Mouse (Mus musculus) intestine, postnatal 0 days (tissue): ENCODE measurements around the gene Psme2b. TPM values are rescaled to one million over a fixed set of nuclear protein-coding genes. Genes with fewer than 3 reads are reported as not detected.
"Not testable (repeated sequence)": the region's sequence is repeated elsewhere in the genome, so short reads cannot be mapped to it uniquely, and the experiment has no call there.

Source experiments
- ATAC-seq: fragments of 200-750 bp; cut with Nextera tagmentation; 2 replicates; pipeline ENCODE4 v1.8.0; 2017; ENCODE audit warnings: mild to moderate bottlenecking, moderate TSS enrichment, moderate library complexity
- H3K27ac ChIP-seq: fragments of 300-500 bp; sonication (generic); 2 replicates; pipeline ENCODE4 v1.5.1; 2014; ENCODE audit warnings: mild to moderate bottlenecking, low read depth, low read length, moderate library complexity
- H3K27me3 ChIP-seq: fragments of 300-500 bp; sonication (generic); replicated peaks from 2 replicates; pipeline ENCODE4 v1.6.1; 2014; ENCODE audit warnings: low read length, mixed read lengths; ENCODE audit not compliant: control insufficient read depth, insufficient read depth
- H3K36me3 ChIP-seq: fragments of 300-500 bp; sonication (generic); 2 replicates; pipeline ENCODE4 v1.6.1; 2014; ENCODE audit warnings: mild to moderate bottlenecking, moderate library complexity; ENCODE audit not compliant: control insufficient read depth, insufficient read depth
- H3K4me1 ChIP-seq: fragments of 300-500 bp; sonication (generic); replicated peaks from 2 replicates; pipeline ENCODE4 v1.6.1; 2014; ENCODE audit warnings: antibody characterized with exemption, low read length, mixed read lengths; ENCODE audit not compliant: control insufficient read depth, insufficient read depth
- H3K4me2 ChIP-seq: fragments of 300-500 bp; sonication (generic); replicated peaks from 2 replicates; pipeline ENCODE4 v1.6.1; 2014; ENCODE audit warnings: low read depth, mild to moderate bottlenecking, moderate library complexity
- H3K4me3 ChIP-seq: fragments of 300-500 bp; sonication (generic); 2 replicates; pipeline ENCODE4 v1.5.1; 2014; ENCODE audit warnings: low read depth, low read length
- H3K9ac ChIP-seq: fragments of 300-500 bp; sonication (generic); 2 replicates; pipeline ENCODE4 v1.6.1; 2014; ENCODE audit warnings: mild to moderate bottlenecking, low read depth, low read length
- H3K9me3 ChIP-seq: fragments of 300-500 bp; sonication (generic); 2 replicates; pipeline ENCODE4 v1.6.1; 2016; ENCODE audit warnings: mixed run types; ENCODE audit not compliant: control insufficient read depth
- WGBS: fragments of 180-500 bp; shearing (Covaris S2); extraction: QIAGEN DNeasy Blood & Tissue Kit; methylation state at CpG from one replicate; pipeline ENCODE4 v1.1.7; 2014; 5-methylcytosine and 5-hydroxymethylcytosine counted together
- polyA plus RNA-seq: library from polyadenylated mRNA; unstranded; fragments of >200 nt; fragmentation: Nextera tagmentation; extraction: Ambion mirVana; gene quantifications from 2 replicates; pipeline ENCODE4 v1.2.1, GENCODE M21; 2015

Gene Psme2b
- polyA plus RNA-seq, result 8.4 and 9.5 TPM in 2 replicates

DNA sequence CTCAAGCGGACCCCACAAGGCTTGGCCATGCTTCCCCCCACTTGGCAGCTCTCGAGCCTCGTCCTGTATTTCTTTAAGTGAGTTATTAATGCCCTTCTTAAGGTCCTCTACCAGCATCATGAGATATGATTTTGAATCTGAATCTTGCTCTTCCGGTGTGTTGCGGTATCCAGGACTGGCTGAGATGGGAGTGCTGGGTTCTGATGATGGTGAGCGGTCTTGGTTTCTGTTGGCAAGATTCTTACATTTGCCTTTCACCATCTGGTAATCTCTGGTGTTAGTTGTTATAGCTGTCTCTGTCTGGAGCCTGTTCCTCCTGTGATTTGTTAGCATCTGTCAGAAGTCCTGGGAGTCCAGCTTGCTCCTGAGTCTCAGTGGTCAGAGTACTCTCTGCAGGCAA lies at the start of gene Psme2b:
TSS of gene Psme2b (minus strand) at position 101 of the 400 bp plus-strand sequence.
- not testable (repeated sequence) for H3K4me1 ChIP-seq, H3K4me3 ChIP-seq, H3K9ac ChIP-seq, H3K36me3 ChIP-seq, H3K27me3 ChIP-seq, H3K9me3 ChIP-seq, ATAC-seq, H3K27ac ChIP-seq, H3K4me2 ChIP-seq
- WGBS, result 89% methylated on average over 6 of the region's 6 CpGs

- H3K4me1 ChIP-seq, H3K27ac ChIP-seq, H3K9ac ChIP-seq, ATAC-seq, H3K27me3 ChIP-seq, H3K9me3 ChIP-seq, H3K36me3 ChIP-seq, H3K4me2 ChIP-seq, H3K4me3 ChIP-seq: not testable (repeated sequence)
- 30% methylated on average over 2 of the region's 2 CpGs for WGBS
Observed at GRCm38 (mm10) chr11:48994018-48994417, 48.0 kb upstream of the Psme2b start, which contains the start of gene Tgtp1. Gene Tgtp1, minus strand, starts transcription at chr11:48994172.

GRCm38 (mm10) chr11:48993296-48993695 lies 47.3 kb upstream of the Psme2b start:
- H3K4me2 ChIP-seq, H3K9ac ChIP-seq, H3K4me3 ChIP-seq, H3K36me3 ChIP-seq, ATAC-seq, H3K4me1 ChIP-seq, H3K27me3 ChIP-seq, H3K9me3 ChIP-seq, H3K27ac ChIP-seq: not testable (repeated sequence)
- 34% methylated on average over 10 of the region's 10 CpGs for WGBS

DNA sequence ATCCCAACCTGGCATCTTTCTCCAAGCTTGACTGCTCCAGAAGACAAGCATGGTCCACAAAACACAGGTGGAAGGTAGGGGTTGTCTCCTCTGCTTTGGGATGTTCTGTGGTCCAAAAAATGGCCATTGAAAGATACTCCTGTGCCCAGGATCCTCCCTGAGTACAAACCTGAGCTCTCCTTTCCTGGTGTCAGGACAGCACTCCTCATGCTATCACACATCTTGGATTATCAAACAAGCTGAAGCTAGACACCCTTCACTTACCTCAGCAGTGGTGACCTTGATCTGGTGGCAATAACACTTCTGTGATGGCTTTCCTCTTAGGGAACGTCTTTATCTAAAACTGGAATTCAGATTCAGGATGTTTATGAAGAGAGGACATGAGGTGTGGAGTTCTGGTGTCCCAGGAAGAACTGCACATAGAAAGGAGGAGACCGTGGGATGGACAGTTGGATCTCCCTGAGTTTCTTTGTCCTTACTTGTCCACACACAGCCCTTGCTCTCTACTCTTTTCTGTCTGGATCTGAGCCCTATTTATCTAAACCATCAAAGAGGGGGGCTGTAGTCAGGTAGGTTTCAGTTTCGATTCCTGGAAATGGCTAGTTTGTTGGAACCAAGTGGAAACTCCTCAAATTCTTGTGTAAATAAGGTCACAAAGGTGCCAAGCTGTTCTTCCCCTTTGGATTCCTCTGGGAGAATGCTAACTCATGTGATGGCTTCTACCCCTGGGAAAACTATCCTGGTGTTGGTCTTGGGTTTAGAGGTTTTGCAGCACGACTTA lies 45.9 kb upstream of the Psme2b start, which contains the start of gene Gm12185:
TSS of gene Gm12185 (minus strand) at position 487 of the 781 bp plus-strand sequence.
- not testable (repeated sequence) for H3K27me3 ChIP-seq, H3K4me3 ChIP-seq, H3K9ac ChIP-seq, H3K36me3 ChIP-seq, H3K27ac ChIP-seq, H3K4me1 ChIP-seq, ATAC-seq, H3K4me2 ChIP-seq, H3K9me3 ChIP-seq
- 45% methylated on average over 4 of the region's 4 CpGs for WGBS

DNA sequence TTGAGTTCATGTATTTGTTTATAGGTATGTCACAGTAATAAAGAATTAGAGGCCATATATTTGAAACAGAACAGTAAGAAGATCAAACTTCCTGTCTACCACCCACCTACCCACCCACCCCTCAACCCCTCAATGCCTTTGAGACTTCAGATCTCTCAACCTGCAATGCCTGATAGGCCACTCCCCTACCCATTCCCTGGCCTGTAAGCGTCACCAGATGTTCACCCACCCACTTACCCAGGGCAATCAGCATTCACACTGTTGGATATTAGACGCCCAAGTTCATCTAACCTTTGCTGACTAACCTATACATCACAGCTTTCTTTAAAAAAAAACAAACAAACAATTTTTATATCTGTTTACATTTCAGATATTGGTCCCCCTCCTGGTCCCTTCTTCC lies 44.0 kb upstream of the Psme2b start:
- not testable (repeated sequence) for ATAC-seq, H3K9ac ChIP-seq, H3K27me3 ChIP-seq, H3K27ac ChIP-seq, H3K4me3 ChIP-seq, H3K4me1 ChIP-seq, H3K36me3 ChIP-seq, H3K4me2 ChIP-seq, H3K9me3 ChIP-seq
- WGBS, result 74% methylated on average over 1 of the region's 2 CpGs

- not testable (repeated sequence) for H3K27ac ChIP-seq, H3K27me3 ChIP-seq, H3K4me3 ChIP-seq, H3K9me3 ChIP-seq, H3K4me1 ChIP-seq, H3K4me2 ChIP-seq, ATAC-seq, H3K36me3 ChIP-seq, H3K9ac ChIP-seq
- WGBS, result 74% methylated on average over 2 of the region's 3 CpGs
Observed at GRCm38 (mm10) chr11:48988219-48988618, 42.2 kb upstream of the Psme2b start.

- WGBS, result no CpG with 5 or more reads among the region's 3 CpGs
- not testable (repeated sequence) for ATAC-seq, H3K4me1 ChIP-seq, H3K27me3 ChIP-seq, H3K9me3 ChIP-seq, H3K9ac ChIP-seq, H3K4me2 ChIP-seq, H3K36me3 ChIP-seq, H3K27ac ChIP-seq, H3K4me3 ChIP-seq
Observed at GRCm38 (mm10) chr11:48982848-48983247, 36.9 kb upstream of the Psme2b start.

- H3K9ac ChIP-seq, H3K27ac ChIP-seq, H3K9me3 ChIP-seq, H3K4me2 ChIP-seq, H3K4me3 ChIP-seq, ATAC-seq, H3K36me3 ChIP-seq, H3K4me1 ChIP-seq, H3K27me3 ChIP-seq: not testable (repeated sequence)
- no CpG with 5 or more reads among the region's 5 CpGs for WGBS
Observed at GRCm38 (mm10) chr11:48980052-48980451, 34.1 kb upstream of the Psme2b start.

GRCm38 (mm10) chr11:48979251-48979650 lies 33.3 kb upstream of the Psme2b start, which contains the start of gene 9930111J21Rik1:
Gene 9930111J21Rik1, minus strand, starts transcription at chr11:48979398.
- H3K36me3 ChIP-seq, H3K4me2 ChIP-seq, H3K4me3 ChIP-seq, H3K4me1 ChIP-seq, H3K27me3 ChIP-seq, H3K9me3 ChIP-seq, H3K9ac ChIP-seq, ATAC-seq, H3K27ac ChIP-seq: not testable (repeated sequence)
- no CpG with 5 or more reads among the region's 3 CpGs for whole genome bisulfite sequencing
